Mouse (Mus musculus) 3134 (cell line): ENCODE measurements at regions not wholly inside any gene's neighbourhood (a gene's known extent, or its start where the extent isn't known, plus 50 kb on each side); places are given as distances from the start of the nearest gene placed in this dataset.

Experiments
- DNase-seq: peaks from one replicate; pipeline ENCODE4 v3.0.0-alpha.2; 2011; ENCODE audit warnings: low spot score; ENCODE audit not compliant: insufficient read length; ENCODE audit errors: extremely low read depth

DNA sequence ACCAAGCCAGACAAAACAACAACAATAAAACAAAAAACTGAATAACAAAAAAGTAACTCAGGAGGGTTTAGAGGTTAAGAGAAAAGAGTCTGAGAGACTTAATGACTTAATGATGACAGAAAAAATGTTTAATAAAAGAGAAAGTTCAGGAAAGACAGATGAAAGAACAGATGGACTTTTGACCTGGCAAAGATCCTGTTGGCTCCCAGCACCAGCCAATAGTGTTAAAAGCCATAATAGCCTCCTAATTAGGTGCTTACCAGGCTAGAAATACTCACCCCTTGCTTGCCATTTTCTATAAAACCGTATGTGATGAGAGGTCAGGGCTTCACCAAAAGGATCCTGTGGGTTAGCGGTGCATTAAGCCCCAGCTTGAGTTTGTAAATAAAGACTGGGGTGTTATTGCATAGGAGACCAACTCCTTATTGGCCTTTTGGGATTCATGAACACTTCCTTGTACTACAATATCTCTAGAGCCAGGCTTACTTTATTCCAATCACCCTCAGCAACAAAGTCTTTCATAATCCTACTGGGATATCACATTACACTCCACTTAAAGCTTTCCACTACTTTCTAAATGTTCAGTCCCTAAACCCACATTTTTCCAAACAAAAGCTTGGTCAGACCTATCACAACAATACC, 282.1 kb upstream of the Rasa1 start:
- no peak for DNase-seq

DNA sequence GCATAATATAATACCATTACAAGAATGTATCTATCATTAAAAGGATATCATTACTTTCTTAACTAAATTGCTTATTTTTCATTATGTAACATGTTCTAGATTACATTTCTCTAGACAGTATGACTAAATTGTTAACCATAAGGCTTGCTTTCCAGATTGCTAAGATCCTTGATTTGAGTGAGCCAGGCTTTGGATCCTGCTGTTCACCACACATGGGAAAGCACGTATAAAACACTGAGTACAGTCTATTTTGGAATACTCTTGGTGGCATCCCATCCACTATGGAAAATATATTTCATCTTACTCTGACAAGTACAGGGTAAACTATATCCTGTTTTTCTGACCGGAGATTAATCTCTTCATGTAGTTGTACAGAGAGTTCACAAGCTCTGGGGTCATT, 268.9 kb upstream of the Rasa1 start:
- no peak for DNase-seq

DNA sequence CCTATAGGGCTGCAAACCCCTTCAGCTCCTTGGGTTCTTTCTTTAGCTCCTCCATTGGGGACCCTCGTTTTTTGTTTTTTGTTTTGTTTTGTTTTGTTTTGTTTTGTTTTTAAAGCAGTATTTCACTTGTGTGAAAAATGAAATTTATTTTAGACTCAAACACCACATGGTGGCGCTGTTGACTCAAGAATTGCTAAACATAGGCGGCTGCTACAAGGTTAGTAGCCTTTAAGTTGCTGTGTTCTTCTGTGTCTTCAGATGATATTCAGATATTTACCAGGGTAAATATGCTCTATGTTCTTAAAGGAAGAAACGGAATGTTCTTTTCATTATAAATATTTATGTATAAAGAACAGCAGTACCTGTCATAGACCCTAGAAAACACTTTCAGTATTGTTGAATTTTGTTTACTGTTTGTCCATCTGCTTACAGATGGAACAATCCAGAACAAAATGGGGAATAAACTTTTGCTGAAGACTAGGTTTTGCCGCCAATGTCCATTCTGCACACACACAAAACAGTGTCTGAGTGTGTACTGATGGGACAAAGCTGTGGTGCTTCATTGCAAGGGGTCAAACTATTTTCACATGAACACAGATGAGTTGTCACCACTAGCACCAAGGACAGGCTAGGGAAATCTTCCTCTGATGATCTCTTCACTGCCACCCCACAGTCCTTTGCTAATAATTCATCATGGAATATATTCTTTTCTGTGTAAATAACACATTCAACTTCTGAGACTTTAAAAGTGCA, 267.3 kb upstream of the Rasa1 start:
- DNase-seq, result peak; percentile 5

DNA sequence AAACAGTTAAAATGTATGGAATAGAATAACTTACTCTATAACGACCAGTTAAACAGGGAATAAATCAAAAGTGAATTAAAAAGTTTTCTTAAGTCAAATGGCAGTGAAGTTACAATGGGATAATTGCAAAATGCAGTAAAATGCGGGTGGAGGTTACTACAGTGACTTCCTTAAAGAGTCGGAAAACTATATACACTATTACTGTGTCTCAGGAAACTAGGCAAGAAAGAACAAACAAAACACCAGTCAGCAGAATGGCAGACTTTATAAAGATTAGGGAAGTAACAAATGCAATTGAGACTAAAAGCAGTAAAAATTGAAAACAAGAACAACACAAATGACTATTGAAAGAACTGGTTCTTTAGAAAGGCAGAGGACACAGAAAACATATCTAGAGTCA, 264.1 kb upstream of the Rasa1 start:
- no peak for DNase-seq

DNA sequence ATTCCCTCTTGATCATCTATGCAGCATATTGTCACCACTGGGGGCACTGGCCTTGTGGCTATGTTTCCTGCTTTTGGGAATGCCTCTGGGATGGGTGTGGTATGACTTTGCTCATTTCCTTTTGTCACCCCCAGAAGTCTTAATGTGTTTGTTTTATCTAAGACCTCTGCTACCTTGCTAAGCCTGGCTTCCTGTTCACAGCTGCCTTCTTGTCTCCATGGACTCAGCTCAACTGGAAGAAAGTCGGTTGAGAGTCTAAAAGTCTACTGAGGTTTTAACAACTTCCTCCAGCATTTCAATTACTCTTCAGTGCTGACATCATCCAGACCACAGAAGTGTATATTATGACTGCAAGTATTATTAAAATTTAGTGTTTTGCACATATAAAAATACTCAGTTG, 220.7 kb upstream of the Rasa1 start:
- no peak for DNase-seq

DNA sequence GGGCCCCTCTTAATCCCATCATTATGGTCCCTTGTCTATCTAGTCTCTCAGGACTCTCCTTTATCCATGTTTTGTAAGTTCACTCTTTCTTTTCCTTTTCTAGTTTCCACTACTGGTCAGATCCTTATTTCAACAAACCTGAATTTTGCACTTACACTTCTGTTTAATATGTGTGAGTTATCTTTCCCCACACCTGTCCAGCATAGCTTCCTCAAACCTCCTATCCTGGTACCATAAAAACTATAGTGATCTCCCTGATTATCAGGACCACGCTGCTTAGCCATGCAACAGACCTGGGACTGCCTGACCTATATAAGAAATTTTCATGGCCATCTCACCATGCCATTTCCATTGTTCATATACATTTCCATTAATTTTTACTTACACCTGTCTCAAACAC, 219.6 kb upstream of the Rasa1 start:
- DNase-seq, result no peak

DNA sequence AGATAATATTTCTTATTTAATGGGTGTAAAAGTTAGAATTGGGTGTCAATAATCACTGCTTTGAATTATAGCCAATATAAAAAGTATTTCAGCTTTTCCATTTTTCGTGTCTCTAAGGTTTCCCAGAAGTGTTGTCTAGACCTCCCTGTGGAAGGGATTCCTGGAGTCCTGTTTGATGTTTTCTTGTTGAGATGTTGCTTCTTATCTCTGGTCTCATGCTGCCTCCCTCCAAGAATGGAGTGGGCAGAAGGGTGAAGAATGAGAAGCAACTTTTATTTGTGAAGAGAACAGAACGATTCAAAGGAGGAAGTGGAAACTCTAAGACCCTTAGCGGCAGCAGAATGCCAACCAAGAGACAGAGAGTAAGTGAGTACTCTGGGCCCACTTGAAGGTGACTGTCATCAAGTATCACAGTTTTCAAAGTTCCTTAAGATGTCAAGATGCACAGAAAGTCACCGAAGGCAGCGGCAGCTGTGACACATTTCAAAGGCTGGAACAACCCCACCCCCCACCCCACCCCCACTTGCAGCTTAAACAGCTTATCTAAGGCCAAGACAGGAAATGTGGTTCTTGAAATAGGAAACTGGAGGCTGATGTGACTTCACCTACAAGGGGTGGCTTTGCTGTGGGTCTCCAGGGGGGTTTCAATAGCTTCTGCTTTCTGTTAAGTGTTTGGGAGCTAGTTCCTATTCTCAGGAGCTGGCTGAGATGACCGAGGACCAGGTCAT, 218.6 kb upstream of the Rasa1 start:
- DNase-seq, result no peak

DNA sequence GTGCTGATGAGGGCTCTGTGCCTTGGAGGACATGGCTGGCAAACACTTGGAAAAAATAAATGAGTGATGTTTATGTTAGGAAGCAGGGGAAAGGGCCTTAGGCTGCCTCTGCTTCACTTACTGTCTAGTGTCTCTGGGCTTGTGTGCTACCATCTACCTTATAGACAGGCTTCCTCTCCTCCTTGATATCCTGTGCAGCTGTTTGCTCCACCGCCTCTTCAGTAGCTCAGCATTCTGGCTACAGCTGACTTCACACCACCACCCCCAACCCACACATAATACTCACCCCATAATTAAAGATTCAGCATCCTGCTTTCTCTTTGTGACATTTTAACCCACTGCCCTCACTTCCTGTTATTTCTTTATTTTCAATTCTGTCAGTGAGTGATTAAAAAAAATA, 217.9 kb upstream of the Rasa1 start:
- no peak for DNase-seq

DNA sequence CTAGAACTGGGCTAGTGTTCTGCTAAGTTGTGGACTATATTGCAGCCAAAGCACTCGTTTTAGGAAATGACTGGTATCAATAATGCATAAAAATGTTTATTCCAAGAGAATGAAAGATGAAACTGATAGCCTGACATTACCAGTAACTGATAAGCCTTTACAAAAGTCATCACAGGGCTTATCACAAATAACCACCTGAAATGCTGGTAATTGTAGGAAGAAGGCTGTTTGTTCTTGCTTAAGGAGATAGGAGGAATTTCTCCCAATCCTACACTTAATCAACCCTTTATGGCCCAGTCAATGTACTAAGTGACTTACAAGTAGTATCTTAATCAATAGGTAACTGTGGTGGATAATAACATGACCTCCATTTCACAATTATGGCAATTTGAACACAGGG, 217.1 kb upstream of the Rasa1 start:
- no peak for DNase-seq

DNA sequence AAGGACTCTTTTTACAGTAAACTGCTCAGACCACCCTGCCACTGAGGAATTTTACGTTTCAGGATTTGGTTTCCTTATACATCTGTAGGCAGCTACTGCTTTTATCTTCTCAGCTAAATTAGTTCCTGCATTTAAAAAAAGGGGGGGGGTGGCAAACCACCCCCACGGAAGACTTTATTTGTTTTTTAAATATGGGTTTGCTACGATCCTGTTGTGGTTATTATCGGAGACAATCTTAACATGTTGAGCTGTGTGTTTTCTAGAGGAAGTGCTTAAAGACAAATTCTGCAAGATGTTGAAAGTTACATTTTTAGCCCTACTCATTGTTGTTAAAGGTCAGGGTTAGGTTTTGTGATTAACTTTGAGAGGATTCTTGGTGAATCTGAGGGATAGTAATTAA, 216.1 kb upstream of the Rasa1 start:
- DNase-seq, result no peak

DNA sequence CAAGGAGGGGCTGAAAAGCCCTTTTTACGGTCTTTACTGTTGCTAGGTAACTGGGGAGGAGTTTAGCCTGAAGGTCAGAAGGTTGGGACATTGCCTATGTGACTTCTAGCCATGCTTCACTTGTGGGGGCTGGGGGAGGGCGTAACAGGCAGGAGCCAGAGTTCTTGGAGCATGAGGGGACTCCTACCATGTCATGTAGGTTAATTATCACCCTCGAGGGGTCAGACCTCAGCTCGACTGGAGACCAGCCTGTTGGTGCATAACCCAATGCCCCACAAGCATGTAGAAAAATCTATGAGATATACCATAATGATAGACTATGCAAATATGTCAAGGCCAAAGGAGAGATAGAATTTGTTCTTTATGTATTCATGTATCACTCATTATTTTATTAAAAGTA, 215.1 kb upstream of the Rasa1 start:
- DNase-seq, result no peak

DNA sequence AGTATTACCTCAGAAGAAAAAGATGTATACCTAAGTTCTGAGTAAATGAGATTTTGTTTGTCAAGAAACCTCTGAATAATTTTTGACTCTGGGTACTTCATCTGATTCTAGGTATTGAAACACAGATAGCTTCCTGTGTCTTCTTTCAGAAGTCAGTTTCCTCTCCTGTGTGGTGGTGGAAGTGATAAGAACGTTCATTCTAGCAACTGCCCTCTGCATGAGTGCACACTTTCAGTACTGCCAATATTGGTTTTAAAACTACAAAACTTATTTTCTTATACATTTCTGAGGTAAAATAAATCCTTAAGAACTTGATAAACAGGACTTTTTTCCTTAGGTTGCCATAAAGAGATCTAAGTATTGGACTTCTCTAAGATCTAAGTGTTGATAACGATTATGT, 209.8 kb upstream of the Rasa1 start:
- no peak for DNase-seq

DNA sequence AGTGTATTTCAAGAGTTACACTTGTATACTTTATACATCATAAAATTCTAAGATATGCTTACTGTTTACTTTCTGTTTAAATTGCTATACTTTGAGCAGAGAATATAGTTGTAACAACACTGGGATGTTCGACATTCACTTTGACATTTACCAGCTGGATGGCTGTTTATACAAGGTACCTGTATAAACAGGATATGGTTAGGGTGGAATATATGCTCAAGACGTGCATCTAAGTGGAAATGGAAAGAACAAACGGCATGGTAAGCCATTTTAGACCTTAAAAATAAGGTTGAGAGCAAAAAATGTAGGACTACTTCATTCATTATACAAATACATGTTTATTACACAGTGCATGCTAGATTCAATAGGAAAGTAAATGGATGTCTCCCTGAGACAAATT, 195.9 kb upstream of the Rasa1 start:
- no peak for DNase-seq

DNA sequence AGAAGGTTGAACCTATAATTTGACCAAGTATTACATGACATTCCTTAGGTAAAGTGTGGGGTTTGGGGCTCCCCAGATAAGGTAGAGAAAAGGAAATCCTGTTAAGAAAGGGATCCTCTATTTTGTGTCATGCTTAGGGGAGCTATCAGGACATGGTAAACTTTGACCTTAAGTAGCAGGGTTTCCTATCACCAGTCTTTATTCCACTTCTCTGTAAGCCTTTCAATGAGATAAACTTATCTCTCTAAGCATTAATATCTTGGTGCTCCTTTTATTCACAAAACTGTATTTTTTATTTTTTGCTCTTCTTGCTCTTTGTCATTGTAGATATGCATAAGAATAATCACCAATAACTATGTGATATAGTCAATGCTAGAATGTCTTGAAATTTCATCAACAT, 194.4 kb upstream of the Rasa1 start:
- DNase-seq, result no peak

DNA sequence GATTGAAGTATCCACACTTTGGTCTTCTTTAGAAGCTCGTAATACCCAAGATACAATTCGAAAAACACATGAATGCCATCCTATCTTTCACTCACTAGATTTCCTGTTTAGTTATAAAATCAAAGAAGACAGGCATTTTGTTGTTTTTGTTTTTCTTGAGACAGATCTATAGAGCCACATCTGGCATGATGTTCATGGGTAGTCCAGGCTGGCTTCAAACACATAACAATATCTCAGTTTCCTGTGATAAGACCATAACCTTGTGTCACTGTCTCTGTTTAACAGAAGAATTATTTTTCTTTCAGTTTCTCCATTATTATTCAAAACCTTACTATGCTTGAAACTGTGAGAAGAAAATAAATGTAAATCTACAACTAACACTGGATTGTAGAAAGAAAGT, 190.5 kb upstream of the Rasa1 start:
- no peak for DNase-seq

DNA sequence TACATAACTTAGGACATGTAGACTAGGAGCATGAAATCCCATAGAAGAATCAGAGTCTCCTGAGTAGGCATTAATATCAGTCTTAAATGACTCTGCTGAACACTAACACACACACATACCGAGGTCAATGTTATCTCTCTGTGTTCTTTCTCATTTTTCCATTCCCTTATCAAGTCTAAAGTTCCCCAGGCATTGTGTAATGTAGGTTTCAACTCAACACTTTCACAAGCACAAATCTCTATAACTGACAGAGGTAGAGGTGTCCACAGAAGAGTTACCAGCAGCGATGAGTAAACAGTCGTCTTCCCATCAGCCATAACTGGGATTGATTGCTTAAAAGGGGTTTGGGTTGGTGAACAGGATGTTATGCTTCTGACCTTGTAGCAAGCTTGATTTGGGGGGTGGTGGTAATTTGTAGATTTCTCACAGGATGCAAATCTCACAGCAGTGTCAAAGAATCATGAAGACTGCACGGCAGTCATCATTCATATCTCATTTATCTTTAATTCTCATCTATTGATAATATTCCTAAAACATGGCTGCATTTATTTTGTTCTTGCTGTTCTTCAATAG, 187.4 kb upstream of the Rasa1 start:
- no peak for DNase-seq

DNA sequence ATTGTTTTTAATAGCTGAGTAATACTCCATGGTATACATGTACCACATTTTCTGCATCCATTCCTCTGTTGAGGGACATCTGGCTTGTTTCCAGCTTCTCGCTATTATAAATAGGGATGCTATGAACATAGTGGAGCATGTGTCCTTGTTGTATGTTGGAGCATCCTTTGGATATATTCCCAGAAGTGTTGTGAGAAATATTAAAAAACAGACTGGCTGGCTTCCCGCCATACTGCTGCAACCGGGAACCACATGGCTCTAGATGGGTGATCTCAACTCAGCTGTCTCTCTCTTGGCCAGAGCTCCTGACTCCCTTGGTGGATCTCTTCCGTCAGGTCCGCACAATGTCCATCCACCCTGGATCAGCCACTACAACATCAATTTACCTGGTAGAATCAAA, 182.4 kb upstream of the Rasa1 start:
- DNase-seq, result no peak

DNA sequence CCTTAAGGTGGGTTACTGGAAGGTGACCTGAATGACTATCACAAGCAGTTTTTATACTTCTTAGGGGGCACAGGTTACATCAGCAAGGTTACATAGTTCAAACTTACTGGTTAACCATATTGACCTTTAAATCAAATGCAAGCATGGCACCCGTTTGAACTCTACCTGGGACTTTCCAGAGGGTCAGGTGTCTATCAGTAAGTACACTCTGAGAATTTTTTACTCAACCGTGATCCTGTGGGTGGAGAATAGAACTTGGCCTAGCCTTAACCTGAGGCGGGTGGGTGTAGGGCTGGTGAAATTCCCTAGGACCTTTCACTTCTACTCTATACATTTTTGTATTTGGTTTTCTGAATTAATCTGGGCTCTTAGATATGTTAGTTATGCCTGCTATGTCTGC, 170.5 kb upstream of the Rasa1 start:
- no peak for DNase-seq

DNA sequence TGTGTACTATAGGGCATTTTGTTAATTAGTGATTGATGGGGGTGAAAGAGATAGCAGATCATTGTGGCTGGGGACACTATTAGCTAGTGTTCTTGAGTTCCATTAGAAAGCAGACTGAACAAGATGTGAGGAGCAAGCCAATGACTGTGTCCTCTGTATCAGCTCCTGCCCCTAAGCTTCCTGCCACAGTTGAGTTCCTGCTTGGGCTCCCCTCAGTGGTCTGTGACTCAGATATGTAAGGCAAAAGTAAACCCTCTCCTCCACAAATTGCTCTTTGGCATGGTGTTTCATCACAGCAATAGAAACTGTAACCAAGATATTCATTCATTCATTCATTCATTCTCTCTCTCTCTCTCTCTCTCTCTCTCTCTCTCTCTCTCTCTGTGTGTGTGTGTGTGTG, 169.7 kb upstream of the Rasa1 start:
- no peak for DNase-seq

DNA sequence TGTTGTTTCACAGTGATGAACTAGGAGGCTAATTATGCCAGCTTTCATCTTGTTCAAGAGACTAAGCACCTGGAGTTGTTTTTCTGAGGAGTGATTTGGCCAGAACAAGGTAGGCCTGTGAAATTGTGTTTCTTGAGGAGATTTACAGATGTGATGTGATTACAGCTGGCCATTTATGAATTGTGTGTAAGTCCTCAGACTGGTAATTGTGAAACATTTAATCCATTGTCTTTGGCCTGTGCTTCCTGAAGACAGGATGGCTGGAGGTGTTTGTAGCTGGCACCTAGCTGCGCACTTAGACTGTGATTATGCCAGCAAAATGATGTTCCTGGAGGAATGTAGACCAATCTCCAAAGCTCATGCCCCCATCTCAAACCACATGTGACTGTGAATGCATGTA, 150.7 kb upstream of the Rasa1 start:
- DNase-seq, result no peak

DNA sequence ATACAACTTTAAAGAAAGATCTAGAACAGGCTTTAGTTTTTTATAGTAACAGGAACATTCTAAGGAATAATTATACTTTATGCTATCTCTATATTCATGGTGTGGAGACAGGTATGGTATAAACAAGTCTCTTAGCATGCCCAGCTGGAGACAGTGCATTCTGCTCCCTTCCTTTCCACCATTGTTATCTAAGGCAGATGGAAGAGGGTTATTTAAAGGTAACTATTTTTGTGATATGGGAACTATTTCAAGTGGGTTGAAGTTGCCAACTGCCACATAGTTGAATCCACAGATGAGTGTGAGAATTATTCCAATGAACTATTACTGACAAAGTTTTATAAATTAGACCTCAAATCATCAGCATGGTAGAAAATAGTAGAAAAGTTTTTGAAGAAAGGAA, 148.9 kb upstream of the Rasa1 start:
- DNase-seq, result no peak

DNA sequence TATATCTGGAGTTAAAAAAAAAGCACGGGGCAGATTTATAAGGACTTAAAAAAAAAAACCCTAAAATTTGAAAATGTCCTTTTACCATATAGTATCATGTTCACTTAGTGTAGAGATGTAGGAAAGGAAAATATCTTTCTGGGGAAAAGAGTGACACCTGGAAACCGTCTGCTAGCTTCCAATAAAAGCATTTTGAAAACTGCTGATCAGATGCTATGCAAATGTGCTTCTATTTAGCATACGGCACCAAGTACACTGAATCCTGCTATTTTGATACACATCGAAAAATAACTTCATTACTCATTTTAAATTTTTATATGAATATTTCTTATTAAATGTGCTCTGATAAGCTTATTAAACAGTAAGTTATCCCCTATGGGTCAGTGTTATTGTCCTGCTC, 148.1 kb upstream of the Rasa1 start:
- DNase-seq, result no peak
